Mouse (Mus musculus) T-helper 2 cell (primary cell): ENCODE results near the gene Spg7.

Experiments
- in situ Hi-C: fragments of 300-600 bp; cut with MboI, MseI; formaldehyde crosslinking; loops from one replicate; pipeline ENCODE4 v1.15.1; 2025; ENCODE audit warnings: high pct_unique_total_duplicates

The Spg7 gene

GRCm38 (mm10) chr8:123097786-123098584, 35.2 kb downstream of the Spg7 start:
- in situ Hi-C loops = no loop called here

GRCm38 (mm10) chr8:123100288-123100687, 37.5 kb downstream of the Spg7 start:
- in situ Hi-C loops = loop anchor here (5.0 kb wide), 1 partner anchor 53 kb away; no protein-coding TSS in a partner anchor

GRCm38 (mm10) chr8:123101244-123101643, 38.5 kb downstream of the Spg7 start:
- in situ Hi-C loops = loop anchor here (5.0 kb wide), 1 partner anchor 54 kb away; no protein-coding TSS in a partner anchor

- in situ Hi-C loops = loop anchor here (5.0 kb wide), 1 partner anchor 55 kb away; no protein-coding TSS in a partner anchor
These were observed 39.3 kb downstream of the Spg7 start, which contains the start of gene Rpl13 for GRCm38 (mm10) chr8:123101735-123102685. TSS of gene Rpl13 (plus strand) at chr8:123102350.

GRCm38 (mm10) chr8:123102855-123103254, 40.1 kb downstream of the Spg7 start:
- in situ Hi-C loops = loop anchor here (5.0 kb wide), 1 partner anchor 56 kb away; no protein-coding TSS in a partner anchor

- in situ Hi-C loops = loop anchor here (5.0 kb wide), 1 partner anchor 56 kb away; no protein-coding TSS in a partner anchor
These were observed 40.5 kb downstream of the Spg7 start for GRCm38 (mm10) chr8:123103285-123103684.

GRCm38 (mm10) chr8:123104046-123104767, 41.5 kb downstream of the Spg7 start:
- in situ Hi-C loops = loop anchor here (5.0 kb wide), 1 partner anchor 57 kb away; no protein-coding TSS in a partner anchor

GRCm38 (mm10) chr8:123105553-123106326, 43.0 kb downstream of the Spg7 start:
- in situ Hi-C loops = no loop called here

- in situ Hi-C loops = no loop called here
These were observed 43.8 kb downstream of the Spg7 start for GRCm38 (mm10) chr8:123106531-123106930.

GRCm38 (mm10) chr8:123108010-123108409, 45.3 kb downstream of the Spg7 start:
- in situ Hi-C loops = no loop called here

- in situ Hi-C loops = no loop called here
These were observed 46.2 kb downstream of the Spg7 start for GRCm38 (mm10) chr8:123108953-123109352.

- in situ Hi-C loops = no loop called here
These were observed 47.9 kb downstream of the Spg7 start for GRCm38 (mm10) chr8:123110649-123111048.

- in situ Hi-C loops = no loop called here
These were observed 50.1 kb downstream of the Spg7 start for GRCm38 (mm10) chr8:123112892-123113291.

- in situ Hi-C loops = no loop called here
These were observed 51.2 kb downstream of the Spg7 start for GRCm38 (mm10) chr8:123113908-123114469.

- in situ Hi-C loops = no loop called here
These were observed 51.9 kb downstream of the Spg7 start for GRCm38 (mm10) chr8:123114644-123115043.

- in situ Hi-C loops = no loop called here
These were observed 54.5 kb downstream of the Spg7 start, which contains the start of gene Cpne7 for GRCm38 (mm10) chr8:123117127-123117731. TSS of gene Cpne7 (plus strand) at chr8:123117374.

- in situ Hi-C loops = no loop called here
These were observed 55.0 kb downstream of the Spg7 start for GRCm38 (mm10) chr8:123117744-123118143.

- in situ Hi-C loops = no loop called here
These were observed 59.3 kb downstream of the Spg7 start for GRCm38 (mm10) chr8:123122059-123122458.

- in situ Hi-C loops = no loop called here
These were observed 59.9 kb downstream of the Spg7 start for GRCm38 (mm10) chr8:123122670-123123069.
